Mouse (Mus musculus) liver, postnatal 0 days (tissue): ENCODE results near the gene St5. TPM values are rescaled to one million over a fixed set of nuclear protein-coding genes. Genes with fewer than 3 reads are reported as not detected.
A peak's percentile ranks its signal among the peaks of the same experiment; 100 is the strongest.

Experiments used
- ATAC-seq: fragments of 200-750 bp; cut with Nextera tagmentation; 2 replicates; pipeline ENCODE4 v1.8.0; 2017; ENCODE audit warnings: mild to moderate bottlenecking, moderate library complexity
- DNase-seq: peaks from one replicate; pipeline ENCODE4 v3.0.0-alpha.2; 2016
- H3K27ac ChIP-seq: fragments of 300-500 bp; sonication (generic); 2 replicates; pipeline ENCODE4 v1.5.1; 2014; ENCODE audit warnings: antibody characterized with exemption, moderate library complexity, mild to moderate bottlenecking, low read depth
- H3K27me3 ChIP-seq: fragments of 300-500 bp; sonication (generic); 2 replicates; pipeline ENCODE4 v1.6.1; 2014; ENCODE audit warnings: low read length, control low read depth, mixed read lengths; ENCODE audit not compliant: insufficient read depth
- H3K36me3 ChIP-seq: fragments of 300-500 bp; sonication (generic); replicated peaks from 2 replicates; pipeline ENCODE4 v1.6.1; 2014; ENCODE audit warnings: mild to moderate bottlenecking, control low read depth, low read length, moderate library complexity, mixed read lengths; ENCODE audit not compliant: insufficient read depth
- H3K4me1 ChIP-seq: fragments of 300-500 bp; sonication (generic); 2 replicates; pipeline ENCODE4 v1.6.1; 2014; ENCODE audit warnings: antibody characterized with exemption, mild to moderate bottlenecking, control low read depth; ENCODE audit not compliant: insufficient read depth
- H3K4me2 ChIP-seq: fragments of 300-500 bp; sonication (generic); 2 replicates; pipeline ENCODE4 v1.6.1; 2014; ENCODE audit warnings: low read depth, mild to moderate bottlenecking, low read length, moderate library complexity, mixed read lengths
- H3K4me3 ChIP-seq: fragments of 300-500 bp; sonication (generic); 2 replicates; pipeline ENCODE4 v1.5.1; 2014; ENCODE audit warnings: low read depth, low read length
- H3K9ac ChIP-seq: fragments of 300-500 bp; sonication (generic); replicated peaks from 2 replicates; pipeline ENCODE4 v1.6.1; 2014; ENCODE audit warnings: mild to moderate bottlenecking, moderate library complexity
- H3K9me3 ChIP-seq: fragments of 300-500 bp; sonication (generic); 2 replicates; pipeline ENCODE4 v1.6.1; 2016; ENCODE audit warnings: mild to moderate bottlenecking, control low read depth, low read length, mixed read lengths
- CTCF ChIP-seq: sonication (generic); IDR thresholded peaks from 2 replicates; pipeline ENCODE4 v1.5.1; 2016; ENCODE audit warnings: antibody characterized with exemption, low read depth
- EP300 ChIP-seq: IDR thresholded peaks from 2 replicates; pipeline ENCODE4 v1.6.1; 2016; ENCODE audit warnings: antibody characterized with exemption, low read depth, mild to moderate bottlenecking
- whole genome bisulfite sequencing: fragments of 180-500 bp; shearing (Covaris S2); extraction: QIAGEN DNeasy Blood & Tissue Kit; methylation state at CpG from one replicate; pipeline ENCODE4 v1.1.7; 2014; ENCODE audit not compliant: insufficient replicate concordance; 5-methylcytosine and 5-hydroxymethylcytosine counted together
- polyA plus RNA-seq: library from polyadenylated mRNA; unstranded; fragments of >200 nt; fragmentation: Nextera tagmentation; extraction: Ambion mirVana; gene quantifications from 2 replicates; pipeline ENCODE4 v1.2.1, GENCODE M21; 2015

Gene St5
- polyA plus RNA-seq, 1 experiment from 2014 or later = 33.9 TPM

DNA sequence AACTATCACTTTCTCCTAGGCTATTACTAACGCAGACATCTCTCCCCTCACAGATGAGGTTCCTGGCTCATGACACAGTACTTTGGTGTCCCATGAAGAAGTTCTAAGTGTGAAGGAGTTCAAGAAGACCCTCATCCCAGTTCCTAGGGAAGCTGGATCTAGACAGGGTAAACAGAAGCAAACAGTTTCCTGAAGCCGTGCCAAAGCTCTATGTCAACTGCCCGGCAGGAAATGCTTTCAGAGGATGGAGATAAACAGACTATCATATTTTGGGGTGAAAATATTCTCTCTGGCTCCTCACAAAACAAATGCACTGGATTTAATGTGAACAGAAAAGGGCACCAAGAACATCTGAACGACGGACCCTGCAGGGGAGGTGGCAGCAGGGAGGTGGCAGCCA is 12.4 kb downstream of the St5 start:
- H3K27me3 ChIP-seq = no peaks in the 10 kb centered on the region
- whole genome bisulfite sequencing = 81% methylated on average over 5 of the region's 5 CpGs
- no peak overlapping the region for H3K9ac ChIP-seq
- ATAC-seq = no peak
- H3K9me3 ChIP-seq = no peaks in the 10 kb centered on the region
- H3K4me1 ChIP-seq = no peaks in the 10 kb centered on the region; the same call in 1 of the 2 replicates
- DNase-seq = no peak
- H3K27ac ChIP-seq = no peak overlapping the region
- TF ChIP-seq EP300 (no peak), CTCF (no peak)
- no peaks in the 10 kb centered on the region for H3K36me3 ChIP-seq
- no peak overlapping the region for H3K4me3 ChIP-seq
- no peak overlapping the region for H3K4me2 ChIP-seq

DNA sequence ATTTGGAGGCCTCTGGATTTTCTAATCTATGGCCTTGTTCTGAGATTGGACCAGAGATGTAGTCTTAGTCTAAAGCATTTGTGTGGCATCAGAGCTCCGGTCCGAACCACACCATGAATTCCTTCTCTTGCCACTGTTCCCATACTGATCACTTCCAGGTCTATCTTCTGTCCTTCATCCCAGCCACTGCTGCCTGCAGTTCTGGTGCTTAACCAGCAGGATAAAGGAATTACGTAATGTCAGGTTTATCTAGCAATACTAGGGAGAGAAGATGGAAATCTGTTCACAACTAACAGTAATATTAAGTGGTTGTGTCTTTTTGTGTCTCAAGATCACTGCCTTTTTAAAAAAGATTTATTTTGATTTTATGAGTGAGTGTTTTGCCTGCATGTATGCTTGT is 13.3 kb downstream of the St5 start:
- Histone ChIP-seq H3K27ac (no peak overlapping the region), H3K36me3 (no peaks in the 10 kb centered on the region), H3K4me3 (no peak overlapping the region), H3K4me2 (no peak overlapping the region), H3K9ac (no peak overlapping the region), H3K4me1 (no peaks in the 10 kb centered on the region; the same call in 1 of the 2 replicates), H3K9me3 (no peaks in the 10 kb centered on the region), H3K27me3 (no peaks in the 10 kb centered on the region)
- ATAC-seq = no peak
- TF ChIP-seq CTCF (peak; percentile 43), EP300 (no peak)
- 81% methylated on average over 3 of the region's 3 CpGs for WGBS
- no peak for DNase-seq

DNA sequence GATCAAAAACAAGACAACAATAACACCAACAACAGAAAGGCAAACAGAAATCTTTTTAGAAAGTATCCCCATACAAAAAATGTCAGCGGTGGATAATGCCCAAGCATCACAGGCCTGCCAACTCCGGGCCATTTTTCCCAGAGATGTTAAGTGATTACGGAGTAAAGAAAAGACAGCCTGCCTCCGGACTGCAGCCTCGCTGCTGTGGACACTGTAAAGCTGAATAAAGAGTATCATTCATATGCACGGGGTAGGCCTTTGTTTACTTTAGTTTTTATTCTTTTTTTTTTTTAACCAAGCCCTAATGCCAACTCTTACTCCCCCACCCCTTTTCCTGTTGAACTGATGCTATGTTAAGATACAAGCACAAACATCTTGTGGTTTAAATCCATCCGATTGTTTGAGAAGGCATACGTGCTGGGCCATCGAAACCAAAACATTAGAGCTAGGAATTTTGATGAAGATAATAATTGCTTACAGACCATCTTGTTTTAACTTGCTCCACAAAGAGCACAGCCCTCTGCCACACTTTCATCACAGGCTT is 16.7 kb downstream of the St5 start:
- H3K27me3 ChIP-seq = no peaks in the 10 kb centered on the region
- TF ChIP-seq CTCF (no peak), EP300 (no peak)
- DNase-seq (no peak), ATAC-seq (no peak)
- 56% methylated on average over 9 of the region's 9 CpGs for WGBS
- H3K4me3 ChIP-seq = no peak overlapping the region
- H3K4me1 ChIP-seq = no peaks in the 10 kb centered on the region; the same call in 1 of the 2 replicates
- H3K36me3 ChIP-seq = no peaks in the 10 kb centered on the region
- H3K9ac ChIP-seq = no peak overlapping the region
- H3K4me2 ChIP-seq = no peak overlapping the region
- H3K27ac ChIP-seq = no peak overlapping the region
- no peaks in the 10 kb centered on the region for H3K9me3 ChIP-seq

DNA sequence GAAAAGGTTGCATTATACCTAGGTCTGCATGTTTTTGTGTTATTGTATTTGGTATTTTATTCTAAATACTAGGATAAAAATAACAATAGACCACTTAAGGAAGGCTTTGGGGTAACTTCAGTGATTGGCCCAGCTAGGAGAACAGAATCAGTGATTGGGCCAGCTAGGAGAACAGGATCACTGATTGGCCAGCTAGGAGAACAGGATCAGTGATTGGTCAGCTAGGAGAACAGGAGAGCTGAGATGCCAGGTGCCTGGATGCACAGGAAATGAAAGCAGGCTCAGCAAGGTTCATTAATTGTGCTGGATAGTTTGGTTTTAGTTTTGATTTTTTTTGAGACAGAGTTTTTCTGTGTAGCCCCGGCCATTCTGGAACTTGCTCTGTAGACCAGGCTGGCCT is 22.5 kb downstream of the St5 start:
- Histone ChIP-seq H3K4me1 (no peaks in the 10 kb centered on the region), H3K27ac (no peak overlapping the region), H3K9ac (no peak overlapping the region), H3K4me2 (no peak overlapping the region), H3K9me3 (no peaks in the 10 kb centered on the region), H3K36me3 (no peaks in the 10 kb centered on the region), H3K27me3 (no peaks in the 10 kb centered on the region), H3K4me3 (no peak overlapping the region)
- WGBS = 92% methylated on average over 1 of the region's 1 CpGs
- no peak for DNase-seq
- ATAC-seq = no peak
- TF ChIP-seq EP300 (no peak), CTCF (no peak)

DNA sequence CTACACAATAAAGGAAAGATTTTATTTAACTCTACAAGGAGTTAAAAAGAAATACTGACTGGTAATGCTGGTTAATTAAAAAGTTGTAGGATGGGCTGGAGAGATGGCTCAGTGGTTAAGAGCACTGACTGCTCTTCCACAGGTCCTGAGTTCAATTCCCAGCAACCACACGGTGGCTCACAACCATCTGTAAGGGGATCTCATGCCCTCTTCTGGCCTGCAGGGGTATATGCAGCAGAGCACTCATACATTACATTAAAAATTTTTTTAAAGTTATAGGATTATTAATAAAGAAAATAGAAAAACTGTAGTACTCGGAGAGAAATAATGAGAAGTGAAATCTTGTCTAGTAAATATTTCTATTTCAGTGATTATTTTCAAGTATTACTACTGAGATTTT is 23.1 kb downstream of the St5 start:
- Histone ChIP-seq H3K4me3 (no peak overlapping the region), H3K9ac (no peak overlapping the region), H3K4me1 (no peaks in the 10 kb centered on the region), H3K27ac (no peak overlapping the region), H3K27me3 (no peaks in the 10 kb centered on the region), H3K36me3 (no peaks in the 10 kb centered on the region), H3K4me2 (no peak overlapping the region), H3K9me3 (no peaks in the 10 kb centered on the region)
- no peak for DNase-seq
- ATAC-seq = no peak
- WGBS = 82% methylated on average over 2 of the region's 2 CpGs
- TF ChIP-seq EP300 (no peak), CTCF (peak; percentile 15; the same call in 1 of the 2 replicates)

DNA sequence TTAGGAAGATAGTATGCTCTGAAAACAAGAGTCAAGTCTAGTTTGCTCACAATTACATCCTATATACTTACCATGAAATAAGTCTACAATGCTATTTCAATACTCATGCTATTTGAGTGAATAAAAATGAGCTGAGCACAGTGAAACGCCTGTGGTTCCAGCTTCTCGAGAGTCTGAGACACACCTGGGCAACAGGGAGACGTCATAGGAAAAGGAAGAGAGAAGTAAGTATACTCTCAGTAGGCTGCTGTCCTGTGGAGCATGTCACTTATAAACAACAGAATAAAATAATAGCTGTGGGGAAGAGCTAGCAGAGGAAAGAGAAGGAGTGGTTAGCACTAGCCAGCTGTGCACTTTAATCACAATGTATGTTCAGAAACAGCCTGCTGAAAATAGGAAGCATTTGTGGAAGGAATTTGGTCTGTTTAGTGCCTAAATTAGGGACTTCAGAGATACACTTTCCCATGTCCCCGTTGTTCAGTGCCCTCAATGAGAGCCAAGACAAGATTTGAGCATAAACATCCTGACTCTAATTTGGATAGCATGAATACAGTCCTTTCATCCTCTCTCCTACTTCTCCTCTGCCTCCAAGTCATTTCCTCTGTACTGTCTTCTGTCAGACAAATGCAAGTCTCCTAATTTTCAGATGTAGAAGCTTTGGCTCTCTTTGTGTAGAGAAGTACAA is 28.3 kb downstream of the St5 start:
- Histone ChIP-seq H3K4me3 (no peak overlapping the region), H3K9ac (no peak overlapping the region), H3K27ac (no peak overlapping the region), H3K36me3 (no peaks in the 10 kb centered on the region), H3K4me2 (no peak overlapping the region), H3K27me3 (no peaks in the 10 kb centered on the region), H3K4me1 (peaks cover 5% of the 10 kb centered on the region), H3K9me3 (no peaks in the 10 kb centered on the region)
- DNase-seq (no peak), ATAC-seq (no peak)
- TF ChIP-seq CTCF (no peak), EP300 (no peak)
- 52% methylated on average over 4 of the region's 4 CpGs for WGBS
